Mouse (Mus musculus) adrenal gland, postnatal 4 days (tissue): ENCODE data around the gene Cpn1. TPM values are rescaled to one million over a fixed set of nuclear protein-coding genes. Genes with fewer than 3 reads are reported as not detected.
A peak's percentile ranks its signal among the peaks of the same experiment; 100 is the strongest.
"Not testable (repeated sequence)": the region's sequence is repeated elsewhere in the genome, so short reads cannot be mapped to it uniquely, and the experiment has no call there.

ENCODE experiments used
- DNase-seq, 2 experiments: peaks; one replicate each; pipeline ENCODE4 v3.0.0; 2021 to 2022; ENCODE audit warnings: low spot score in 2 of 2, mixed read lengths in 2 of 2
- total RNA-seq, 2 experiments: library from RNA; stranded (reverse); gene quantifications; 2 replicates each; pipeline ENCODE4 v1.2.3; 2021

The Cpn1 gene
- total RNA-seq, 2 experiments from 2014 or later, result 15.0 to 17.9 TPM

GRCm38 (mm10) chr19:43992464-43992863 is 6.1 kb upstream of the Cpn1 start:
- no peak for DNase-seq

GRCm38 (mm10) chr19:43990362-43990761 is 4.0 kb upstream of the Cpn1 start:
- DNase-seq, result no peak

GRCm38 (mm10) chr19:43981992-43982391 is 4.4 kb downstream of the Cpn1 start:
- no peak for DNase-seq

- no peak for DNase-seq
Measured at GRCm38 (mm10) chr19:43980711-43981110, 5.6 kb downstream of the Cpn1 start.

- no peak for DNase-seq
Measured at GRCm38 (mm10) chr19:43977799-43978198, 8.6 kb downstream of the Cpn1 start.

- no peak for DNase-seq
Measured at GRCm38 (mm10) chr19:43976661-43977060, 9.7 kb downstream of the Cpn1 start.

- DNase-seq, result no peak
Measured at GRCm38 (mm10) chr19:43974221-43974620, 12.1 kb downstream of the Cpn1 start.

GRCm38 (mm10) chr19:43973711-43974110 is 12.6 kb downstream of the Cpn1 start:
- no peak for DNase-seq

GRCm38 (mm10) chr19:43972129-43972528 is 14.2 kb downstream of the Cpn1 start:
- no peak for DNase-seq

GRCm38 (mm10) chr19:43968436-43969026 is 17.8 kb downstream of the Cpn1 start:
- no peak for DNase-seq

GRCm38 (mm10) chr19:43966481-43966880 is 19.9 kb downstream of the Cpn1 start:
- no peak for DNase-seq

GRCm38 (mm10) chr19:43965496-43966085 is 20.8 kb downstream of the Cpn1 start:
- DNase-seq, result no peak

GRCm38 (mm10) chr19:43962795-43963194 is 23.6 kb downstream of the Cpn1 start:
- DNase-seq, result no peak

- no peak for DNase-seq
Measured at GRCm38 (mm10) chr19:43961185-43961584, 25.2 kb downstream of the Cpn1 start.

- DNase-seq, result no peak
Measured at GRCm38 (mm10) chr19:43960014-43960413, 26.3 kb downstream of the Cpn1 start.

- peak; percentile 51 to 58 for DNase-seq
Measured at GRCm38 (mm10) chr19:43959162-43959561, 27.2 kb downstream of the Cpn1 start.

- no peak for DNase-seq
Measured at GRCm38 (mm10) chr19:43957881-43958280, 28.5 kb downstream of the Cpn1 start.

GRCm38 (mm10) chr19:43957402-43957801 is 29.0 kb downstream of the Cpn1 start:
- DNase-seq, result no peak

GRCm38 (mm10) chr19:43955266-43955665 is 31.1 kb downstream of the Cpn1 start:
- no peak for DNase-seq

GRCm38 (mm10) chr19:43954864-43955263 is 31.5 kb downstream of the Cpn1 start:
- DNase-seq, result no peak

- DNase-seq, result not testable (repeated sequence)
Measured at GRCm38 (mm10) chr19:43952936-43953335, 33.4 kb downstream of the Cpn1 start.

GRCm38 (mm10) chr19:43949111-43949810 is 37.1 kb downstream of the Cpn1 start:
- DNase-seq, result no peak

GRCm38 (mm10) chr19:43944566-43944965 is 41.8 kb downstream of the Cpn1 start:
- no peak for DNase-seq
